ENCODE assay signal across 26 mouse cellular contexts in the genomic region with DNA sequence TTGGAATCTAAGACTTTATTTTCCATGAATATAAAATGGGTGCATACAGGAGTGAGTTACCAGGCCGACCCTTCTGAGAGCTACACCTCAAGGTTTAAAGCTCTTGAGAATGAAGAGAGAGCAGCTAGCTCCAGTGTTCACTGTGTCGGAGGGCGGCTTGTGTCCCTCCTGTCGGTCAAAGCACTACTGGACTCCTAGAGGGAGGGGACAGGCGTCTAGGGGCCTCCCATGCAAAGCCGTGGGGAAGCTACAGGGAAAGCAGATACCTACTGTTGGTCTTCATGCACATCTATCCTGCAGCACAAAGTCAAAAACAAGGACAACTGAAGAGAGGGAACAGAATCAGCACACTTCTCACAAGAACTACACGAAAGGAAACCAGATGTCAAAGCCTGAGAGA.
DNase-seq lines count a peak whose midpoint lies in the region; ATAC-seq and TF ChIP-seq lines count a peak whose summit lies in the region.
"Had no signal": no experiment of that assay in that cellular context is flagged by ENCODE, and none has a peak within 500 bp of the region (broad histone marks: within the 10 kb centered on the region; RNA-seq: fewer than 3 reads in every experiment).

No protein-coding gene starts in this region.

- peak; percentile 61 for DNase-seq in heart, adult 11 months
- no peak for DNase-seq in heart, postnatal 10 days
- no peak for DNase-seq in heart, postnatal 0 days (ENCODE audit: low spot score)
- no peak for DNase-seq in heart, postnatal 25 days (ENCODE audit: low spot score)
- no peak for DNase-seq in CH12.LX (ENCODE audit: extremely low read depth)
- DNase-seq in forebrain, embryonic 14.5 days (ENCODE audit: low spot score): no peak
- DNase-seq: adrenal gland, adult 2 months; adrenal gland, postnatal 36 days; cerebellum, adult 11 months; cerebellum, adult 9-10 months; cerebellum, postnatal 36 days; kidney, adult 18-20 months; kidney, postnatal 4 days; lung, embryonic 14.5 days; lung, postnatal 14 days; right cerebral cortex, postnatal 4 days; thymus, postnatal 4 days had no signal

- 86% methylated on average over 7 of the region's 7 CpGs for WGBS in heart, postnatal 0 days
- 96% methylated on average over 7 of the region's 7 CpGs for WGBS in macrophage (ENCODE audit: missing documents)
- WGBS in forebrain, embryonic 14.5 days: 91% methylated on average over 7 of the region's 7 CpGs

- peak overlapping the region; percentile 50 for H3K27ac ChIP-seq in heart, postnatal 0 days (ENCODE audit: low read depth)
- H3K27ac ChIP-seq in CH12.LX (ENCODE audit: insufficient read depth, low read depth) (peak overlapping the region; percentile 61), macrophage (peak overlapping the region; percentile 65)
- H3K27ac ChIP-seq in forebrain, embryonic 14.5 days (ENCODE audit: low read depth, low read length): no peak overlapping the region
- H3K27ac ChIP-seq: embryonic facial prominence, embryonic 13.5 days; forebrain, embryonic 10.5 days; limb, embryonic 12.5 days; liver, embryonic 15.5 days; midbrain, embryonic 10.5 days; neural tube, embryonic 13.5 days had no signal

- no peak overlapping the region for H3K4me2 ChIP-seq in heart, postnatal 0 days (ENCODE audit: low read depth, low read length)
- H3K4me2 ChIP-seq in CH12.LX (ENCODE audit: insufficient read depth, low read depth, poor library complexity, severe bottlenecking): peak overlapping the region; percentile 76
- no peak overlapping the region for H3K4me2 ChIP-seq in forebrain, embryonic 14.5 days (ENCODE audit: low read length)
- H3K4me2 ChIP-seq: embryonic facial prominence, embryonic 13.5 days; limb, embryonic 12.5 days; liver, embryonic 15.5 days; lung, embryonic 14.5 days; neural tube, embryonic 13.5 days had no signal

- ATAC-seq in heart, postnatal 0 days (ENCODE audit: insufficient read depth, low read depth): no peak
- no peak for ATAC-seq in forebrain, embryonic 14.5 days
- ATAC-seq: forebrain, embryonic 16.5 days; hindbrain, embryonic 16.5 days had no signal

- TF ChIP-seq EP300 in heart, postnatal 0 days (IDR thresholded peaks at IDR 0.05; ENCODE audit: low read depth): no peak
- TF ChIP-seq EP300 in CH12.LX (IDR thresholded peaks at IDR 0.05; ENCODE audit: low read length): no peak

- in situ Hi-C loops in CH12.LX (cut with MboI; ENCODE audit: low pct_ligation_motif_present, low pct_unique_long_range_greater_than_20kb, low sequenced_read_pairs): no loop called here

- TF ChIP-seq POLR2A in CH12.LX (IDR thresholded peaks at IDR 0.05; ENCODE audit: low read depth, low read length): no peak

- H3K4me1 ChIP-seq in heart, postnatal 0 days (ENCODE audit: control insufficient read depth, insufficient read depth): peaks cover 40% of the 10 kb centered on the region
- H3K4me1 ChIP-seq in CH12.LX (ENCODE audit: control insufficient read depth in 1 of 2, insufficient read depth in 2 of 2): peaks cover 20 to 51% of the 10 kb centered on the region in 2 experiments
- H3K4me1 ChIP-seq in forebrain, embryonic 14.5 days (ENCODE audit: control insufficient read depth, insufficient read depth, low read length): 0 out of 2 replicates have a peak, but pooled peaks cover 3% of the 10 kb centered on the region
- H3K4me1 ChIP-seq: liver, embryonic 15.5 days; midbrain, embryonic 10.5 days; neural tube, embryonic 13.5 days had no signal

- TF ChIP-seq RAD21 in CH12.LX (IDR thresholded peaks at IDR 0.05; ENCODE audit: low read depth, low read length): no peak

- no peaks in the 10 kb centered on the region for H3K79me2 ChIP-seq in CH12.LX (replicated peaks; ENCODE audit: control insufficient read depth, extremely low read depth, insufficient read depth, poor library complexity, severe bottlenecking)
- H3K79me2 ChIP-seq in macrophage (ENCODE audit: inconsistent target): peaks cover 8% of the 10 kb centered on the region; the same call in 1 of the 2 replicates

- H3K9me3 ChIP-seq in heart, postnatal 0 days (replicated peaks; ENCODE audit: control insufficient read depth, low read length): no peaks in the 10 kb centered on the region
- H3K9me3 ChIP-seq in CH12.LX (replicated peaks; ENCODE audit: low read length): no peaks in the 10 kb centered on the region
- H3K9me3 ChIP-seq in forebrain, embryonic 14.5 days (replicated peaks; ENCODE audit: control insufficient read depth, low read length): no peaks in the 10 kb centered on the region
- H3K9me3 ChIP-seq: embryonic facial prominence, embryonic 13.5 days; forebrain, embryonic 10.5 days; limb, embryonic 12.5 days; liver, embryonic 15.5 days; midbrain, embryonic 10.5 days; neural tube, embryonic 13.5 days had no signal

- H3K4me3 ChIP-seq in heart, postnatal 0 days (ENCODE audit: low read depth, low read length): no peak overlapping the region
- H3K4me3 ChIP-seq in CH12.LX (replicated peaks in 1 of 3; ENCODE audit: low read depth in 2 of 3, low read length in 2 of 3, poor library complexity in 1 of 3): no peak overlapping the region
- H3K4me3 ChIP-seq in macrophage (ENCODE audit: inconsistent target): no peak overlapping the region
- H3K4me3 ChIP-seq in forebrain, embryonic 14.5 days (ENCODE audit: low read depth, low read length): no peak overlapping the region
- H3K4me3 ChIP-seq: embryonic facial prominence, embryonic 13.5 days; forebrain, embryonic 10.5 days; limb, embryonic 12.5 days; liver, embryonic 15.5 days; midbrain, embryonic 10.5 days; neural tube, embryonic 13.5 days had no signal

- no peak for TF ChIP-seq CTCF in heart, postnatal 0 days (IDR thresholded peaks at IDR 0.05; ENCODE audit: low read depth)
- no peak for TF ChIP-seq CTCF in CH12.LX (conservative IDR thresholded peaks at IDR 0.05 in 1 of 2, IDR thresholded peaks at IDR 0.05 in 1 of 2; ENCODE audit: low read depth in 2 of 2, low read length in 2 of 2)

- no peaks in the 10 kb centered on the region for H3K27me3 ChIP-seq in heart, postnatal 0 days (ENCODE audit: control insufficient read depth, insufficient read depth, low read length)
- no peaks in the 10 kb centered on the region for H3K27me3 ChIP-seq in CH12.LX (replicated peaks)
- no peaks in the 10 kb centered on the region for H3K27me3 ChIP-seq in forebrain, embryonic 14.5 days (replicated peaks; ENCODE audit: control insufficient read depth, insufficient read depth, low read length)
- H3K27me3 ChIP-seq: embryonic facial prominence, embryonic 13.5 days; limb, embryonic 12.5 days; liver, embryonic 15.5 days; neural tube, embryonic 13.5 days had no signal

- intact Hi-C loops in heart, postnatal 10 days (cut with DNase I): no loop called here
- intact Hi-C loops in heart, postnatal 25 days (cut with DNase I): no loop called here

- H3K36me3 ChIP-seq in heart, postnatal 0 days (replicated peaks; ENCODE audit: control insufficient read depth, insufficient read depth, low read length): peaks cover 13% of the 10 kb centered on the region; the same call in 1 of the 2 replicates
- H3K36me3 ChIP-seq in CH12.LX (replicated peaks in 1 of 2; ENCODE audit: control insufficient read depth in 1 of 2, insufficient read depth in 1 of 2, low read length in 1 of 2): peaks cover 0 to 22% of the 10 kb centered on the region in 2 experiments
- H3K36me3 ChIP-seq in macrophage (ENCODE audit: inconsistent target): no peaks in the 10 kb centered on the region
- H3K36me3 ChIP-seq in forebrain, embryonic 14.5 days (ENCODE audit: control insufficient read depth, insufficient read depth, low read length): 0 out of 2 replicates have a peak, but pooled peaks cover 6% of the 10 kb centered on the region
- H3K36me3 ChIP-seq: embryonic facial prominence, embryonic 13.5 days; liver, embryonic 15.5 days had no signal

- dilution Hi-C loops in CH12.LX (cut with MboI; ENCODE audit: extremely low pct_ligation_motif_present, extremely low pct_unique_long_range_greater_than_20kb, low sequenced_read_pairs): no loop called here

- H3K9ac ChIP-seq in heart, postnatal 0 days (replicated peaks; ENCODE audit: low read depth, low read length): no peak overlapping the region
- peak overlapping the region; percentile 27; the same call in 1 of the 2 replicates for H3K9ac ChIP-seq in CH12.LX (ENCODE audit: insufficient read depth, low read depth)
- no peak overlapping the region for H3K9ac ChIP-seq in forebrain, embryonic 14.5 days (ENCODE audit: low read length)
- H3K9ac ChIP-seq: embryonic facial prominence, embryonic 13.5 days; limb, embryonic 12.5 days; liver, embryonic 15.5 days; lung, embryonic 14.5 days; neural tube, embryonic 13.5 days had no signal

TF ChIP-seq in CH12.LX, 34 proteins besides CTCF, POLR2A, EP300 and RAD21:
- TF ChIP-seq MYC (IDR thresholded peaks at IDR 0.05; ENCODE audit: low read depth, low read length) (no peak), HCFC1 (IDR thresholded peaks at IDR 0.05; ENCODE audit: low read depth, low read length) (no peak), IRF4 (IDR thresholded peaks at IDR 0.05; ENCODE audit: low read depth, low read length) (no peak), SMC3 (IDR thresholded peaks at IDR 0.05; ENCODE audit: low read depth, low read length) (no peak), NRF1 (IDR thresholded peaks at IDR 0.05; ENCODE audit: low read depth, low read length) (no peak), POLR2AphosphoS2 (IDR thresholded peaks at IDR 0.05; ENCODE audit: low read depth, low read length) (no peak), JUND (conservative IDR thresholded peaks at IDR 0.05; ENCODE audit: low read depth, low read length) (no peak), MEF2A (IDR thresholded peaks at IDR 0.05; ENCODE audit: borderline replicate concordance, low read depth, low read length) (no peak), CHD1 (IDR thresholded peaks at IDR 0.05; ENCODE audit: low read depth, low read length) (no peak), MAZ (IDR thresholded peaks at IDR 0.05; ENCODE audit: low read depth, low read length) (no peak), UBTF (IDR thresholded peaks at IDR 0.05; ENCODE audit: low read depth, low read length) (no peak), ETS1 (conservative IDR thresholded peaks at IDR 0.05; ENCODE audit: low read depth, low read length) (no peak), NELFE (IDR thresholded peaks at IDR 0.05; ENCODE audit: low read depth, low read length) (no peak), MXI1 (IDR thresholded peaks at IDR 0.05; ENCODE audit: low read depth, low read length) (no peak), ZNF384 (IDR thresholded peaks at IDR 0.05; ENCODE audit: low read depth, low read length) (no peak)
